Mouse (Mus musculus) liver, embryonic 12.5 days (tissue): Measurements from ENCODE around the gene Cep164. TPM values are rescaled to one million over a fixed set of nuclear protein-coding genes. Genes with fewer than 3 reads are reported as not detected.
"Not testable (repeated sequence)": the region's sequence is repeated elsewhere in the genome, so short reads cannot be mapped to it uniquely, and the experiment has no call there.

ENCODE experiments used
- ATAC-seq: fragments of 200-750 bp; cut with Nextera tagmentation; 2 replicates; pipeline ENCODE4 v1.8.0; 2017; ENCODE audit warnings: moderate number of reproducible peaks, mild to moderate bottlenecking, moderate library complexity
- H3K27ac ChIP-seq: fragments of 300-500 bp; sonication (generic); 2 replicates; pipeline ENCODE4 v1.5.1; 2016; ENCODE audit warnings: mild to moderate bottlenecking
- H3K27me3 ChIP-seq: fragments of 300-500 bp; sonication (generic); replicated peaks from 2 replicates; pipeline ENCODE4 v1.6.1; 2016; ENCODE audit warnings: mild to moderate bottlenecking, moderate library complexity
- H3K36me3 ChIP-seq: fragments of 300-500 bp; sonication (generic); 2 replicates; pipeline ENCODE4 v1.6.1; 2016; ENCODE audit warnings: mild to moderate bottlenecking, moderate library complexity
- H3K4me1 ChIP-seq: fragments of 300-500 bp; sonication (generic); 2 replicates; pipeline ENCODE4 v1.6.1; 2016
- H3K4me2 ChIP-seq: fragments of 300-500 bp; sonication (generic); 2 replicates; pipeline ENCODE4 v1.6.1; 2016; ENCODE audit warnings: mild to moderate bottlenecking, moderate library complexity
- H3K4me3 ChIP-seq: fragments of 300-500 bp; sonication (generic); 2 replicates; pipeline ENCODE4 v1.5.1; 2016; ENCODE audit warnings: mild to moderate bottlenecking, moderate library complexity
- H3K9ac ChIP-seq: fragments of 300-500 bp; sonication (generic); 2 replicates; pipeline ENCODE4 v1.6.1; 2016; ENCODE audit warnings: mild to moderate bottlenecking, moderate library complexity
- H3K9me3 ChIP-seq: fragments of 300-500 bp; sonication (generic); replicated peaks from 2 replicates; pipeline ENCODE4 v1.6.1; 2016; ENCODE audit warnings: mild to moderate bottlenecking, moderate library complexity
- WGBS: fragments of 180-500 bp; shearing (Covaris S2); methylation state at CpG from one replicate; pipeline ENCODE4 v1.1.7; 2016; ENCODE audit not compliant: insufficient replicate concordance; 5-methylcytosine and 5-hydroxymethylcytosine counted together
- polyA plus RNA-seq: library from polyadenylated mRNA; unstranded; fragments of >200 nt; fragmentation: Nextera tagmentation; extraction: Ambion mirVana; gene quantifications from 2 replicates; pipeline ENCODE4 v1.2.1, GENCODE M21; 2016

Cep164 gene
- polyA plus RNA-seq, 1 experiment from 2014 or later, result 6.2 TPM

- no peaks in the 10 kb centered on the region for H3K9me3 ChIP-seq
- 52% methylated on average over 9 of the region's 9 CpGs for WGBS
- H3K4me1 ChIP-seq, result peaks cover 27% of the 10 kb centered on the region
- no peak overlapping the region for H3K4me3 ChIP-seq
- no peak for ATAC-seq
- no peak overlapping the region for H3K4me2 ChIP-seq
- peak overlapping the region; percentile 63 for H3K27ac ChIP-seq
- H3K9ac ChIP-seq, result no peak overlapping the region
- H3K36me3 ChIP-seq, result peaks cover 5% of the 10 kb centered on the region; the same call in 1 of the 2 replicates
- H3K27me3 ChIP-seq, result no peaks in the 10 kb centered on the region
Observed at GRCm38 (mm10) chr9:45849528-45850408, 21.3 kb upstream of the Cep164 start.

GRCm38 (mm10) chr9:45846891-45847460 is 18.5 kb upstream of the Cep164 start:
- ATAC-seq, result no peak
- H3K4me3 ChIP-seq, result no peak overlapping the region
- H3K4me1 ChIP-seq, result peaks cover 24% of the 10 kb centered on the region
- no peaks in the 10 kb centered on the region for H3K9me3 ChIP-seq
- H3K9ac ChIP-seq, result no peak overlapping the region
- no peaks in the 10 kb centered on the region for H3K36me3 ChIP-seq
- no peak overlapping the region for H3K27ac ChIP-seq
- H3K4me2 ChIP-seq, result no peak overlapping the region
- no peaks in the 10 kb centered on the region for H3K27me3 ChIP-seq
- WGBS, result 40% methylated on average over 5 of the region's 5 CpGs

- H3K9ac ChIP-seq, H3K9me3 ChIP-seq, H3K4me2 ChIP-seq, ATAC-seq, H3K36me3 ChIP-seq, H3K27me3 ChIP-seq, H3K27ac ChIP-seq, H3K4me3 ChIP-seq: not testable (repeated sequence)
- peaks cover 28% of the 10 kb centered on the region for H3K4me1 ChIP-seq
- 39% methylated on average over 2 of the region's 2 CpGs for WGBS
Observed at GRCm38 (mm10) chr9:45846176-45846575, 17.7 kb upstream of the Cep164 start.

GRCm38 (mm10) chr9:45845541-45845940 is 17.1 kb upstream of the Cep164 start:
- 76% methylated on average over 3 of the region's 3 CpGs for whole genome bisulfite sequencing
- no peak overlapping the region for H3K27ac ChIP-seq
- H3K9me3 ChIP-seq, result no peaks in the 10 kb centered on the region
- H3K27me3 ChIP-seq, result no peaks in the 10 kb centered on the region
- no peak for ATAC-seq
- no peak overlapping the region for H3K9ac ChIP-seq
- no peak overlapping the region for H3K4me2 ChIP-seq
- H3K4me3 ChIP-seq, result no peak overlapping the region
- peaks cover 33% of the 10 kb centered on the region for H3K4me1 ChIP-seq
- no peaks in the 10 kb centered on the region for H3K36me3 ChIP-seq

GRCm38 (mm10) chr9:45843780-45844179 is 15.3 kb upstream of the Cep164 start:
- H3K9me3 ChIP-seq, result no peaks in the 10 kb centered on the region
- no peak overlapping the region for H3K4me3 ChIP-seq
- no peak overlapping the region for H3K4me2 ChIP-seq
- no peak for ATAC-seq
- H3K27me3 ChIP-seq, result peaks cover 15% of the 10 kb centered on the region
- H3K27ac ChIP-seq, result no peak overlapping the region
- H3K4me1 ChIP-seq, result peaks cover 37% of the 10 kb centered on the region
- 87% methylated on average over 1 of the region's 1 CpGs for WGBS
- H3K36me3 ChIP-seq, result no peaks in the 10 kb centered on the region
- H3K9ac ChIP-seq, result no peak overlapping the region

- Histone ChIP-seq H3K9me3 (no peaks in the 10 kb centered on the region), H3K36me3 (no peaks in the 10 kb centered on the region), H3K27ac (no peak overlapping the region), H3K4me1 (peaks cover 38% of the 10 kb centered on the region), H3K27me3 (peaks cover 23% of the 10 kb centered on the region), H3K4me2 (no peak overlapping the region), H3K9ac (no peak overlapping the region), H3K4me3 (no peak overlapping the region)
- 68% methylated on average over 5 of the region's 5 CpGs for WGBS
- no peak for ATAC-seq
Observed at GRCm38 (mm10) chr9:45843007-45843406, 14.5 kb upstream of the Cep164 start.

- no peak for ATAC-seq
- no peak overlapping the region for H3K27ac ChIP-seq
- WGBS, result 74% methylated on average over 6 of the region's 6 CpGs
Observed at GRCm38 (mm10) chr9:45841458-45841857, 13.0 kb upstream of the Cep164 start.

GRCm38 (mm10) chr9:45840331-45840730 is 11.8 kb upstream of the Cep164 start:
- H3K27ac ChIP-seq, result no peak overlapping the region
- H3K36me3 ChIP-seq, result no peaks in the 10 kb centered on the region
- peaks cover 30% of the 10 kb centered on the region for H3K27me3 ChIP-seq
- H3K9me3 ChIP-seq, result no peaks in the 10 kb centered on the region
- ATAC-seq, result peak; percentile 7; the same call in 1 of the 2 replicates
- peak overlapping the region; percentile 64; the same call in 1 of the 2 replicates for H3K4me3 ChIP-seq
- WGBS, result 60% methylated on average over 5 of the region's 5 CpGs
- peaks cover 34% of the 10 kb centered on the region for H3K4me1 ChIP-seq
- no peak overlapping the region for H3K9ac ChIP-seq
- peak overlapping the region; percentile 76 for H3K4me2 ChIP-seq

More at GRCm38 (mm10) chr9:45841458-45841857, 13.0 kb upstream of the Cep164 start:
- peaks cover 34% of the 10 kb centered on the region for H3K4me1 ChIP-seq
- H3K4me2 ChIP-seq, result 0 out of 2 replicates have a peak overlapping the region, but pooled peaks have one; percentile 3
- H3K9me3 ChIP-seq, result no peaks in the 10 kb centered on the region
- peaks cover 30% of the 10 kb centered on the region for H3K27me3 ChIP-seq
- H3K36me3 ChIP-seq, result no peaks in the 10 kb centered on the region
- no peak overlapping the region for H3K9ac ChIP-seq
- no peak overlapping the region for H3K4me3 ChIP-seq

GRCm38 (mm10) chr9:45839982-45840300 is 11.4 kb upstream of the Cep164 start:
- peak; percentile 40; the same call in 1 of the 2 replicates for ATAC-seq
- no peak overlapping the region for H3K27ac ChIP-seq
- peak overlapping the region; percentile 76 for H3K4me2 ChIP-seq
- H3K27me3 ChIP-seq, result peaks cover 30% of the 10 kb centered on the region
- H3K9me3 ChIP-seq, result no peaks in the 10 kb centered on the region
- WGBS, result 59% methylated on average over 7 of the region's 7 CpGs
- peaks cover 34% of the 10 kb centered on the region for H3K4me1 ChIP-seq
- no peaks in the 10 kb centered on the region for H3K36me3 ChIP-seq
- H3K9ac ChIP-seq, result no peak overlapping the region
- peak overlapping the region; percentile 64 for H3K4me3 ChIP-seq

GRCm38 (mm10) chr9:45839139-45839981 is 10.9 kb upstream of the Cep164 start:
- peak overlapping the region; percentile 61 for H3K9ac ChIP-seq
- H3K4me1 ChIP-seq, result peaks cover 34% of the 10 kb centered on the region
- H3K36me3 ChIP-seq, result no peaks in the 10 kb centered on the region
- 11% methylated on average over 17 of the region's 17 CpGs for WGBS
- H3K27me3 ChIP-seq, result peaks cover 30% of the 10 kb centered on the region
- no peak overlapping the region for H3K27ac ChIP-seq
- H3K9me3 ChIP-seq, result no peaks in the 10 kb centered on the region
- ATAC-seq, result peak; percentile 40
- H3K4me3 ChIP-seq, result peak overlapping the region; percentile 64
- peak overlapping the region; percentile 76 for H3K4me2 ChIP-seq

- Histone ChIP-seq H3K9me3 (no peaks in the 10 kb centered on the region), H3K9ac (peak within 1 kb of the TSS; percentile 61), H3K27me3 (peaks cover 30% of the 10 kb centered on the region), H3K4me3 (peak within 1 kb of the TSS; percentile 64), H3K36me3 (no peaks in the 10 kb centered on the region), H3K4me1 (peaks cover 34% of the 10 kb centered on the region), H3K4me2 (peak within 1 kb of the TSS; percentile 76), H3K27ac (no peak within 1 kb of the TSS)
- ATAC-seq, result peak; percentile 31; the same call in 1 of the 2 replicates
- WGBS, result 2% methylated on average over 40 of the region's 40 CpGs
Observed at GRCm38 (mm10) chr9:45838434-45839138, 10.1 kb upstream of the Cep164 start, which contains the start of gene Bace1. TSS of gene Bace1 (plus strand) at chr9:45838580.
